Mouse (Mus musculus): ENCODE results near the gene Zfand2b. TPM values are rescaled to one million over a fixed set of nuclear protein-coding genes. Genes with fewer than 3 reads are reported as not detected.

Gene Zfand2b
- polyA plus RNA-seq, 1 experiment from 2014 or later, result 43.8 TPM

- H3K4me1 ChIP-seq (replicated peaks), result peaks cover 30% of the 10 kb centered on the region
- no peaks in the 10 kb centered on the region for H3K9me3 ChIP-seq
- DNase-seq (ENCODE audit: low spot score), result peak; percentile 97
- peaks cover 60% of the 10 kb centered on the region for H3K36me3 ChIP-seq
- WGBS, result under 1% methylated on average over 90 of the region's 91 CpGs
- peak within 1 kb of the TSS; percentile 95 for H3K27ac ChIP-seq
- H3K4me3 ChIP-seq, result peak within 1 kb of the TSS; percentile 77
- no peaks in the 10 kb centered on the region for H3K27me3 ChIP-seq (ENCODE audit: insufficient read depth, poor library complexity, severe bottlenecking)
Measured at GRCm38 (mm10) chr1:75142301-75143261, 25.9 kb upstream of the Zfand2b start, which contains the start of the genes Cnppd1 and Retreg2. Gene Cnppd1 (minus strand): TSS chr1:75142711. Gene Retreg2 (plus strand): TSS chr1:75142778.

GRCm38 (mm10) chr1:75145589-75145988, 22.9 kb upstream of the Zfand2b start:
- Histone ChIP-seq H3K27me3 (ENCODE audit: insufficient read depth, poor library complexity, severe bottlenecking) (no peaks in the 10 kb centered on the region), H3K4me1 (replicated peaks) (peaks cover 23% of the 10 kb centered on the region), H3K27ac (no peak overlapping the region), H3K4me3 (no peak overlapping the region), H3K36me3 (peaks cover 52% of the 10 kb centered on the region), H3K9me3 (no peaks in the 10 kb centered on the region)
- WGBS, result 95% methylated on average over 3 of the region's 3 CpGs
- DNase-seq (ENCODE audit: low spot score), result no peak

GRCm38 (mm10) chr1:75147411-75148135, 20.9 kb upstream of the Zfand2b start:
- H3K4me1 ChIP-seq (replicated peaks), result peaks cover 11% of the 10 kb centered on the region
- H3K4me3 ChIP-seq, result no peak overlapping the region
- 86% methylated on average over 7 of the region's 7 CpGs for WGBS
- no peaks in the 10 kb centered on the region for H3K9me3 ChIP-seq
- H3K27ac ChIP-seq, result no peak overlapping the region
- H3K36me3 ChIP-seq, result peaks cover 52% of the 10 kb centered on the region
- no peak for DNase-seq (ENCODE audit: low spot score)
- H3K27me3 ChIP-seq (ENCODE audit: insufficient read depth, poor library complexity, severe bottlenecking), result no peaks in the 10 kb centered on the region

- Histone ChIP-seq H3K4me1 (replicated peaks) (peaks cover 9% of the 10 kb centered on the region), H3K27ac (no peak overlapping the region), H3K9me3 (no peaks in the 10 kb centered on the region), H3K36me3 (peaks cover 52% of the 10 kb centered on the region), H3K27me3 (ENCODE audit: insufficient read depth, poor library complexity, severe bottlenecking) (no peaks in the 10 kb centered on the region), H3K4me3 (no peak overlapping the region)
- 89% methylated on average over 4 of the region's 4 CpGs for WGBS
- DNase-seq (ENCODE audit: low spot score), result no peak
Measured at GRCm38 (mm10) chr1:75148727-75149126, 19.7 kb upstream of the Zfand2b start.

GRCm38 (mm10) chr1:75155837-75156236, 12.6 kb upstream of the Zfand2b start:
- Histone ChIP-seq H3K36me3 (no peaks in the 10 kb centered on the region), H3K4me3 (no peak overlapping the region), H3K9me3 (no peaks in the 10 kb centered on the region), H3K27ac (no peak overlapping the region), H3K27me3 (ENCODE audit: insufficient read depth, poor library complexity, severe bottlenecking) (no peaks in the 10 kb centered on the region), H3K4me1 (replicated peaks) (no peaks in the 10 kb centered on the region)
- DNase-seq (ENCODE audit: low spot score), result no peak
- WGBS, result 75% methylated on average over 3 of the region's 3 CpGs

- H3K4me3 ChIP-seq, result no peak overlapping the region
- no peak overlapping the region for H3K27ac ChIP-seq
- H3K4me1 ChIP-seq (replicated peaks), result no peaks in the 10 kb centered on the region
- H3K36me3 ChIP-seq, result no peaks in the 10 kb centered on the region
- no peaks in the 10 kb centered on the region for H3K9me3 ChIP-seq
- H3K27me3 ChIP-seq (ENCODE audit: insufficient read depth, poor library complexity, severe bottlenecking), result no peaks in the 10 kb centered on the region
- DNase-seq (ENCODE audit: low spot score), result no peak
Measured at GRCm38 (mm10) chr1:75158990-75159389, 9.5 kb upstream of the Zfand2b start.

- no peak overlapping the region for H3K4me3 ChIP-seq
- H3K27ac ChIP-seq, result no peak overlapping the region
- no peak for DNase-seq (ENCODE audit: low spot score)
- no peaks in the 10 kb centered on the region for H3K27me3 ChIP-seq (ENCODE audit: insufficient read depth, poor library complexity, severe bottlenecking)
- no peaks in the 10 kb centered on the region for H3K9me3 ChIP-seq
- no peaks in the 10 kb centered on the region for H3K4me1 ChIP-seq (replicated peaks)
- no peaks in the 10 kb centered on the region for H3K36me3 ChIP-seq
- 73% methylated on average over 5 of the region's 5 CpGs for WGBS
Measured at GRCm38 (mm10) chr1:75159540-75160255, 8.7 kb upstream of the Zfand2b start.

- no peaks in the 10 kb centered on the region for H3K9me3 ChIP-seq
- 79% methylated on average over 4 of the region's 4 CpGs for WGBS
- DNase-seq (ENCODE audit: low spot score), result no peak
- H3K36me3 ChIP-seq, result no peaks in the 10 kb centered on the region
- no peak overlapping the region for H3K27ac ChIP-seq
- H3K4me1 ChIP-seq (replicated peaks), result no peaks in the 10 kb centered on the region
- no peak overlapping the region for H3K4me3 ChIP-seq
- H3K27me3 ChIP-seq (ENCODE audit: insufficient read depth, poor library complexity, severe bottlenecking), result no peaks in the 10 kb centered on the region
Measured at GRCm38 (mm10) chr1:75160256-75160617, 8.2 kb upstream of the Zfand2b start.

GRCm38 (mm10) chr1:75168093-75168471, 364 bp upstream of the Zfand2b start:
- no peak for DNase-seq (ENCODE audit: low spot score)
- Histone ChIP-seq H3K4me3 (peak overlapping the region; percentile 82), H3K27me3 (ENCODE audit: insufficient read depth, poor library complexity, severe bottlenecking) (no peaks in the 10 kb centered on the region), H3K9me3 (no peaks in the 10 kb centered on the region), H3K36me3 (peaks cover 29% of the 10 kb centered on the region), H3K4me1 (replicated peaks) (peaks cover 18% of the 10 kb centered on the region), H3K27ac (peak overlapping the region; percentile 90)
- WGBS, result 6% methylated on average over 7 of the region's 7 CpGs

GRCm38 (mm10) chr1:75179334-75180104, 11.1 kb downstream of the Zfand2b start:
- Histone ChIP-seq H3K36me3 (peaks cover 68% of the 10 kb centered on the region), H3K9me3 (no peaks in the 10 kb centered on the region), H3K4me1 (replicated peaks) (peaks cover 34% of the 10 kb centered on the region), H3K4me3 (peak overlapping the region; percentile 73), H3K27me3 (ENCODE audit: insufficient read depth, poor library complexity, severe bottlenecking) (no peaks in the 10 kb centered on the region), H3K27ac (peak overlapping the region; percentile 88)
- 11% methylated on average over 23 of the region's 23 CpGs for WGBS
- DNase-seq (ENCODE audit: low spot score), result peak; percentile 6

- under 1% methylated on average over 31 of the region's 31 CpGs for WGBS
- H3K36me3 ChIP-seq, result peaks cover 68% of the 10 kb centered on the region
- peak; percentile 94 for DNase-seq (ENCODE audit: low spot score)
- peak within 1 kb of the TSS; percentile 73 for H3K4me3 ChIP-seq
- no peaks in the 10 kb centered on the region for H3K9me3 ChIP-seq
- H3K4me1 ChIP-seq (replicated peaks), result peaks cover 34% of the 10 kb centered on the region
- H3K27me3 ChIP-seq (ENCODE audit: insufficient read depth, poor library complexity, severe bottlenecking), result no peaks in the 10 kb centered on the region
- peak within 1 kb of the TSS; percentile 88 for H3K27ac ChIP-seq
Measured at GRCm38 (mm10) chr1:75180105-75180590, 11.7 kb downstream of the Zfand2b start, which contains the start of gene Abcb6. Gene Abcb6 (minus strand): TSS chr1:75180392.

GRCm38 (mm10) chr1:75180741-75181140, 12.3 kb downstream of the Zfand2b start:
- DNase-seq (ENCODE audit: low spot score), result no peak
- WGBS, result 39% methylated on average over 7 of the region's 7 CpGs
- Histone ChIP-seq H3K9me3 (no peaks in the 10 kb centered on the region), H3K27ac (peak overlapping the region; percentile 88), H3K27me3 (ENCODE audit: insufficient read depth, poor library complexity, severe bottlenecking) (no peaks in the 10 kb centered on the region), H3K4me1 (replicated peaks) (peaks cover 34% of the 10 kb centered on the region), H3K4me3 (peak overlapping the region; percentile 73), H3K36me3 (peaks cover 68% of the 10 kb centered on the region)
